Mouse (Mus musculus): ENCODE measurements at regions not wholly inside any gene's neighbourhood (a gene's known extent, or its start where the extent isn't known, plus 50 kb on each side); places are given as distances from the start of the nearest gene placed in this dataset.

DNA sequence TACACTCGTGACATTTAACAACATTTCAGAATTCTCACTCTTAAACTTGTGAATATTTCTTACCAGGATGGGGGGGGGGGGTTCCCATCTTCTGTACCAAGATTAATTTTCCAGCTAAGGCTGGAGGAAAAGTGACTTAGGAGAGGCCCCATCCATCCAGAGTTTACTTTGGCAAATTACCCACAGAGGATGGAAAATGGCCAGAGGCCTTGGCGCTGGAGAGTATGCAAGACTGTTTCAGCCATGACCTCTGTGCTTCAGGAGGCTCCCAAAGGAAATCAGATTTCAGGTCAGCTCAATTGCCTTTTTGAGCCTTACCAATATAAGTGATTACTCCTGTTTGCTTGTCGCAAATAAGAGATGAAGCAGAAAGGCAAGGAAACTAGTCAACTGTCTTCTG, 143.4 kb upstream of the F930015N05Rik start:
- DNase-seq (ENCODE audit: low spot score in 2 of 2), result no peak

DNA sequence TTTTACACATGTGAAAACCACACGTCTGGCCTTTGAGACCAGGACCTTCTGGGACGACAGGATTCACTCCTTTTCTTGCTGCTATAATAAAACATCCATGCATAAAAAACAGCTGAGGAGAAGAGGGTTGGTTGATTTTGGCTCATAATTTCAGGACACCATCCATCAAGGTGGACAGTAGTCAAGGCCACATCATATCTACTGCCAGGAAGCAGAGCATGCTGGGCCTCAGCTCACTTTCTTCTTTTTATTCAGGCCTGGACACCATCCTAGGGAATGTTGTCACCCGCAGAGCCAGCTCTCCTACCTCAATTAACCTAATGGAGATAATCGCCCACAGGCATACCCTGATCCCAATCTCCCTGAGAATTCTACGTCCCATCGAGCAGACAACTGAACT, 149.6 kb upstream of the F930015N05Rik start:
- DNase-seq (ENCODE audit: low spot score in 2 of 2), result no peak

DNA sequence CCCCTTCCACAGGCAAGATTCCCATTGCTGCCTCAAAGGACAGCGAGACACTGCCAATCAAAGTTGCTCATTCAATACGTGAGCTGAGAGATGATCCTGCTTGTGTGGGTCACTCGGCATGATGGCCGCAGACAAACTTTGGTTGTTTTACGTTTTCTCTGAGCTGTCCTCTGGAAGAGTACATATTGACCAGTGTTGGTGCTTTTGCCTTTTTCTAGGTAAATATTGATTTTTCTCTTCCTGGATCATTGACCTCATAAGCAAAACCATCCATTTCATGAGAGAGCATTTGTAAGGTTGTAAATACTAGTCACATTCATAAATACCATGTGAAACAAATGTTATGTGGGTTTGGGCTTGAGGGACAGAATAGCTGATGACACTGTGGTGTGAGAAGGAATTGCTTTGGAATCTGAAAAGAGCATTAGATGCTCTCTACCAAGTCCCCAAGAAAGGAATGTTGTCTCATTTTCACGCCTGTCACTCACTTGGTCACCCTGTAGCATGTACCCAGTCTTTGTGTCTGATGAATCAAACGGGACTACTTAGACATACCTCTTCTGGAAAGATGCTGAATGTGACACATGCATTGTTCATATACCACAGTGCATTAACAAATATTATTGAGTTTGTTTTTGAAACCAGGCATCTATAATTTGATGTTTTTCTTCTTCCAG, 150.7 kb upstream of the F930015N05Rik start:
- no peak for DNase-seq (ENCODE audit: low spot score in 2 of 2)

DNA sequence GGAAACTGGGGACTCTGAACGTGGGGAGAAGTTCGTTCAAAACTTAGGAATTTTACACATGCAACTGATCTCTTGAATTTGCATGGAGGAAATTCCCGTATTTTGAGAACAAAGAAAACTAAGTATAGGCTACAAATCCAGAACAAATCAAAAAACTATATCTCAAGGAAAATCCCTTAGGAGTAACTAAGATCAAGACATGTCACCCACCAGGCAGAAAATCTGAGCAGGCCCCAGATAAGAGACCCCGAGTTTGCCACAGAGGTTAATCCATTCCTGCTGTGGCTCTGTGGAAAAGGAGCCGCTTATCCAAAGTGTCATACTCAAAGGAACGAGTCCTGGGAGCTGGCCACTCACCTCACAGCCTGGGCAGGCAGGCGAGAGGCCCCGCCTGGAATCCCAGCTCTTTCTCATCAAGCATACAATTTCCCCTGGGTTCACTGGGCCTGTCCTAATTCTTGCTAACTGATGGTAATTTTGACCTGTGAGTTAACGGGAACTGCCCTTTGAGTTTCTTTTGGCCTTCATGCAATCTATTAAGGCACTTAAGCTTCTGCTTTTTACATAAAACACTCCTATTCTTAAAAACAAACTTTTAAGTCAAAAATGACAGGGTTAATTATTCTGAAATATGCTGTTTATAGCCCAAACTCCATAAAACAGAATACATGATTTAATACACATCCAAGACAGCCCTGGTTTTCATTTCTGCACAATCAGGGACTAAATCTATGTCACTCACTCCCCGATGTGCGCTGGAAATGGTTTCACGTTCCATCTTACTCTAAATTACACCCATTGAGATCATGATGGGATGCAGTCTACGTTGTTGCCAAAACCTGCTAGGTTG, 151.5 kb upstream of the F930015N05Rik start:
- DNase-seq (ENCODE audit: low spot score in 2 of 2), result no peak

DNA sequence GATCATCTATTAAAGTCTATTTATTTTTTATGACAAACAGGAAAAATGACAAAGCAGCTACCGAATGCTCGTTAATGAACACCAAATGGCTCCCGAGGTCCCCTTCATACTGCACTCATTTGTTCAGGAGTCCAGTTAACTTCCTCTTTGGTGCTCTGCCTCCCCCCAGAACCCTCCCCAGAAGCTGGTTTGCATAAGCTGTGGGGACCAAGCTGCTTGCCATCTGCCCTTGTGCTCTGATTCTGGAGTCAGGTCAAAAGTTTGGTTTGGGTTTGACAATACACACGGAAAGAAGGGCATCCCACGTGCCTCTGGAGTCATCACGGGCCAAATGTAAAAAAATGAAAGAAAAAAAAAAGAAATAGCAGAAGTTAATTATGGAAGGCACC, 152.1 kb upstream of the F930015N05Rik start:
- no peak for DNase-seq (ENCODE audit: low spot score in 2 of 2)

DNA sequence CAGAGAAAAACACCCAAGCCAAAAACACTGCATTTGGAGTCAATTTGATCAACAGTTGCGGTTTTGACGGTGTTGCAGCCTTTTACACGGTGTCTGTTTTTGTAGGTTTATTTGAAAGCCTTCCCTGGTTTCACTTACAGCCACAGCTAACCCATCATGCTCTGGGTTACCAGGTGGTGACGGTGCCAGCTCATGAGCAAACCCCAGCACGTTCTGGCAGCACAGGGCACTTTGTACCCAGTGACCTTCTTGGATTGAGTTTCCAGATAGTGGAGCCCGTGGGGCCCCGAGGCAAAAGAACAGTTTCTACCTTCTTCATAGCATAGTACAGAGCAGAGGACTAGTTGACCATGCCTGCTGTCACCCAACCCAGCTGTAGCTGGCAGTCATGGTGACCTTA, 152.6 kb upstream of the F930015N05Rik start:
- no peak for DNase-seq (ENCODE audit: low spot score in 2 of 2)

DNA sequence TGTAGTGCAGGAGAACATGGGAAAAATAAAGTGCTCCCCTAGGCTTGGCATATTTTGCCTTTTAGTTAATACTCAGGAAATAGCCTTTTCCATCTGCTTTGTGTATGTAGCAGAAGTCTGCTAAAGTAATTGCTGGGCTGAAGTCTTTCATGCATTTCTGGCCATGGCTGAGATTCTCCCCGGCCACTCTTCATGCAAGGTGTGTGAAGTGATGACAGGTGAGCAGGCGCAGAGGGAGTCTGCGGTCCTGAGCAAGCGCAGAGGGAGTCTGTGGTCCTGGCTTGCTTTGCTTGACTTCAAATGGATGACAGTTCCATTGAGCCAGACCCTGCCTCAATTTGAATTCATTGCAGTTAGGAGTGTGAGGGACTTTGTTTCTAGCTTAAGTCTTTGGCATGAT, 153.6 kb upstream of the F930015N05Rik start:
- DNase-seq (ENCODE audit: low spot score in 2 of 2), result no peak

DNA sequence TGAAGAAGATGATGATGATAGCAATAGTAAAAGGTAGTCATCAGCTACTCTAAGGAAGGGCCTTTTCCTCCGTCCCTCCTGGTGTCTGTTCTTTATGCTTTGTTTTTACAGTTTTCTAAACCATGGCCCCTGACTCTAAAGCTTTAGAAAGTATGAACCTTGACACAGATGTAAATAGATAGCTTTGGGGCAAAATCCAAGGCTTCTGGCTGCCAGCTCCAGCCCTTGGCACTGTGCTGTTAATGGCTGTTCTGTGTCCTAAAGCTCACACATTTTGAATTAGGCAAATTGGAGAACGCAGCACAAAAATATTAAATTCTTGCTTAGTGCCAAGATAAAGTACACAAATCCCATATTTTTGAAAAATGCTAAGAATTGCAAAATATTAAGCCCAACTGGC, 155.8 kb upstream of the F930015N05Rik start:
- DNase-seq (ENCODE audit: low spot score in 2 of 2), result no peak

DNA sequence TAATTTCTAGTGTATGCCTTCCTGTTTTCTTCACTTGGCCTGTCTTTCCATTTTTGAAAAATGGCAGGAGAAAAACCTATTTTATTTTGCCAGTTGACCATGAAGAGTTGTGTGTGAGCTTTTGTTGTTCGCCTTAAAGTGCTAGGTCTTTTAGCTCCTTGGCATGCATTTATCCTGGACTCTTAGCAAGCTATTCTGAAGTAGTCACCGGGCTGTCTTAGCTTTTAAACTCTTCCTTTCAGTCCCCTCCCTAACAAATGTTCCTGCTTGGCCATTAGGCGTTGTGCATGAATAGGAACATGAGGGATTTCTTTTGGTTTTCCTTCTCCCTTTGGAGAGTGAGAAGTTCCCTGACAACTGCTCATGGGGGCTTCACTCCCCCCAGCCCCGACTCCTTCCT, 160.9 kb upstream of the F930015N05Rik start:
- DNase-seq (ENCODE audit: low spot score in 2 of 2), result no peak

DNA sequence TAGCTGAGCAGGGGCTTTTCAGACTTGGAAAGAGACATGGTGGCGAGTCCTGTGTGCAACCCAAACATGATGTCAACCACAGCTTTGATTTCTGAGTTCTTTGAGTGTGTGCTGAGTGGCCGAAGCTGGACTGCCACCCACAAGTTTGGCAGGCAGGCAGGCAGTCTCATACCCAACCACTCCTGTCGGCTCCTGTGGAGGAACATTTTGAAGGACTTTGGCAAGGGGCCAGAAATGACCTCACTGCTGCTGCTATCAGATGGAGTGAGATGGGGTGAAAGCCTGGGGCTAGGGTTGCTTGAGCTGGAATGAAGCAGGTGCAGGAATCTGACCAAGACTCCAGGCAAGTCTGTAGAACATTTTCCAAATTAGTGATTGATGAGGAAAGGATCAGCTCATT, 162.7 kb upstream of the F930015N05Rik start:
- DNase-seq (ENCODE audit: low spot score in 2 of 2), result no peak

DNA sequence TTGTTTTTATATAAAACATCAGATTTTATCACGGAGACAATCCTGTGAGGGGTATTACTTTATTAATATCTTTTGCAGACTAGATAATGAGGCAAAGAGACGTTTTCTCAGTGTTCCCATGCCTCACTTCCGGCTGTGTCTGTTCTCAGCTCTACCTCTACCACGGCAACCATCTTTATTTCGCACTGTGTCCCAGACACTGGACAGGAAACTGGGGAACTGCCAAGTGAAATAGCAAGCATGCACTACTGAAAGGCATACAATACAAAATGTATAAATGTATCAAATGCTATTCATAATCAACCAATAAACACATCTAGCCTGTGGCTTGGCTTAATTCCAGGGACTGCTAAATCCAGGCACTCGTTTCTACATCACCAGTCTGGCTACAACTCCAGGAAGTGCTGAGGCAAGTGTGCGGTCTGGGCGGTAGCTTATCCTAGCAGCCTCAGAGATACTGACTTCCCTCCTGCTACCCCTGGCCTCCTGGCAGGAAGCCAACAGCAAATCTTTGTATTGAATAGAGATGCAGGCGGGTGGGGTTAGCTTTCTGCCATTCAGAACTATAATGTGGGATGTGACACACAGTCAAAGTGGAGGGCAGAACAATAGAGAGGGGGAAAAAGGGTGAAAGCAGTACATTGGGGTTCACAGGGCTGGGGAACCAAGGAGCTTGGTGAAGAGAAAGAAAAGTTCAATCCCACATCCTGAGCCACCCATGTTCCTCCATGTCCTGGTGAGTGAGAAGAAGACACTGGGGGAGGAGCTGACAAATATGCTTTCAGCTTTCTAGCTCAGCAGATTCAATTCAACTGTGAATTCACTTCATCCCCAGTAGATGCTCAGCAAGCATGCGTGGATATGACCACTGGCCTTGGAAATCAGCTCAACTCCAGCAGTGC, 164.0 kb upstream of the F930015N05Rik start:
- DNase-seq (ENCODE audit: low spot score in 2 of 2), result peak in 1 of 2 experiments; percentile 14

DNA sequence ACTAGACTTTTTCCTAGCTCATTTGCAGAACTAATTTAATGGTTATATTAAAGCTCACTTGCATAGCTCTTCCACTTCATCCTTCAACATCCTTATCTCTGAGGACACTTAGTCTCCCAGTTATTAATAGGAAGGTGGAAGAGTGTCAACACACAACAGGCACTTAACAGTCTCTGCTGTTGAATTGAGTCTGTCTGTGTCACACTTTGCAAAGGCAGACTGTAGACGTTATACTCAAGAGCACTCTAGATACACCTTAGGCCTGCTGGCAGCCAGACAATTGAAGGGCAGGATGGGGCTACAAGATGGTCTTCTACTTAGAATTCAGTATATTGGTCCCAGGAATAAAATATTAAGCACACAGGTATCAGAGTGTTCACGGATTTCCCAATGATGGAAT, 172.6 kb upstream of the F930015N05Rik start:
- no peak for DNase-seq (ENCODE audit: low spot score in 2 of 2)

DNA sequence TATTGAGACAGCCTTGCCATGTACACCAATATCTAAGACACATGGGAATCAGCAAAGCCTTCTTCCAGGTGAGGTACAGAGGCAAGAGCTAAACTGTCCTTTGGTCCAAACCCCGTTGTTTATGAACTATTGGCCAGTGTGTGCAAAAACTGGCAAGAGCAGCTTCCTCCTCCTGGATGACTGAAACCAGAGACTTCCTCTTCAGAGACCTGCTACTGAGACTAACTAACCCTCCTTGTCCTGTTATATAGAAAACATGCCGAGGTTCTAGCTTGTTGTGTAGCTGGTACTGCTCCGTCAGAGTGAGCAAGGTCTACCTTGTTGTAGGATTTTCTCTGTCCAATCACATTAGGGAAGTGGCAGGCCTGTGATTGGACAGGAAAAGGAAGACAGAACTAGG, 174.3 kb upstream of the F930015N05Rik start:
- DNase-seq (ENCODE audit: low spot score in 2 of 2), result no peak

DNA sequence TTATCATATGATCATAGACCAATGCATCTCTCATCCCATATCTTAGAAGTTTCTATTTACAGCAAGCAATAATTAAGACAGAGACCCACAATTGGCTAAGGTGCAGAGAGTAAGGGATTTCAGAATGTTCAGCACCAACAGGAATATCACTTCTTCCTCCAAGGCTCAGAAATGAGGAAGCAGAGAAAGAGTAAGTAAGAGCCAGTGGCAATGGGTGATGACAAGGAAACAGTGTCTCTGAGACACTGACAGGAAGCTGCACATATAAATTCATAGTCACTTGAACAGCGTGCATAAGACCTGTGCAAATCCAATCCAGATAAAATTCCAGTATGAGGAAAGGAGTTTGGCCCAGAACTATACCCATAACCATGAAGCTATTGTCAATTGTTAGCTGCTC, 178.7 kb upstream of the F930015N05Rik start:
- DNase-seq (ENCODE audit: low spot score in 2 of 2), result no peak

DNA sequence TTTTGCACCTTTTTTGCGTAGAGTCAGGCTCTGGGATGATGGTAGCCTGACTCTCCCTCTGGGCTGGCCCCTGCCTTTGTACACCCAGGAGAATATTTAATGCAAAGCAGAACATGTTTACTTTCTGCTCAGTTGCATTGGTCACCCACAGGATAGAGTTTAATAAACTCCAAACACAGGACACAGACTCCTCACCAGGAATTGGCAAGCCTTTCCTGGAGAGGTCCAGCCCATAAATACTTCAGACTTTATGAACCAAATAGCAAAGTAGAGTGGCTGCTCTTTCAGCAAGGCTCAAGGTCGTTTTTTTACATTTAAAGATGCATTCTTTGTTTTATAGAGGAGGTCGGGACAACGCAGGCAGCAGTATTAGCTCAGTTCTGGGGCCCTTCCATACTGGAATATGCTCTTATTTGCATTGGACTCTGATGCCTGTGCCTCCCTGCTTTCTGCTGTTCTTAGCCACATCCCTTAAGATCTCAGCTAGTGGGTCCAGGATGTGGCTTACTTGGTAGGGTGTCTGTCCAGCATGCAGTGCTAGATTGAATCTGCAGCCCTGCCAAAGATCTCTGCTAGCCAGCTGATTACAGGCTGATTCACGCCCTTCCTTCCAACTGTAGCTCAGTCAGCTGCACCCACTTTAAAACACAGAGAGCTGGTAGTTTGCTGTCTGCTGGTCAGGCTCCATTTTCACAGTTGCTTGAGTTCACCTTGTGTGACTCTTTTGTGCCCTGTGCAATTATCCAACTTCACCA, 182.4 kb upstream of the F930015N05Rik start:
- DNase-seq (ENCODE audit: low spot score in 2 of 2), result no peak

DNA sequence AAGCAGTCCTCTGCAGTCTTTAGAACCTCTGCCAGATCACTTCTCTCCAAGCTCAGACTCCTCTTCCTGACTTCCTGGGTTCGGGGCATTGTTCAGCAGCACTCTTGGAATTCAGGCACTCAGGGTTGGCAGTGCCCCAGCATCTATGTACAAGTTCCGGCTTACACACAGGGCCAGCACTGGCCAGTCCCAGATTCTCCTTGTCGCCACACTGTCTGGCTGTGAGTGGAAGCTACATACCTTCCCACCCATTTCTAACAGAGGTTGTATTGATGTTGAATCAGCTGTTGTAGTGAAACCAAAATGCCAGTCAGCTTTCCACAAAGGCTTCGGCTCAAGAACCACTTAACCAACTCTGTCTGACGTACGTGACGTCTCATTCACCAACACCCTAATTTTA, 190.7 kb upstream of the F930015N05Rik start:
- DNase-seq (ENCODE audit: low spot score in 2 of 2), result no peak

DNA sequence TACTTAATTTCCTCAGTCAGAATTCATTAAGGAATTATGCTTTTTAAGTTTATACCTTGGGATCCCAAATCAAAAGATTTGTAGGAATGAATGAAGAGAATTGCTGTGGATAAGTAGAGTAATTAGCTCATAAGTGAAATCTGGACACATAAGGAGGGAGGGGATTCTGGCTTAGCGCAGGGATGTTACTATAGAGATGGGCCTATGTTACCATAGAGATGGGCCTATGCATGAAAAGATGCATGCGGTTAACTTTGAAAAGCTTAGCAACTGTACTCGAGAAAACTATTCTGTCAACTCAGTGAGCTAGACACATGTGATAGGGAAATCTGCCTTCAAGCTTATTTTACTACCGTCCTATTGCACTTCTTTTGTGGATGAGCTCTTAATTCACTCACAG, 204.5 kb upstream of the F930015N05Rik start:
- no peak for DNase-seq (ENCODE audit: low spot score in 2 of 2)

DNA sequence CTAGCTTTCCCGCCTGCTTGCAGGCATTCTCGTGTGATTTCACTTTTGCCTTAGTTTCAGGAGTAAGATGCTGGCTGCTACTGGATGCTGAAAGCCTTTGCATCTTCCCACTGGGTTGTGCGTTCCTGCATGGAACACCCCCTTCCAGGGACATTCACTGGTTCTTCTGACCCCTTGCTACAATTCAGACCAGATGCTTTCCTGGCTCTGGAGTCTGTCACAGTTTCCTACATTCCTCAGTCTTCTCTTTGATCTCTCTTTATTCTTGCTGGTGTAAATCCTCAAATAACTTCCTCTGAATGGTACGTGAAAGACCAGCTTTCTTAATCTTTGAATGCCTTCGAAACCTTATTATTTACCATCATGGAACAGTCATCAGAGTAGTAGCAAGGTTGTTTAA, 206.7 kb upstream of the F930015N05Rik start:
- DNase-seq (ENCODE audit: low spot score in 2 of 2), result no peak

DNA sequence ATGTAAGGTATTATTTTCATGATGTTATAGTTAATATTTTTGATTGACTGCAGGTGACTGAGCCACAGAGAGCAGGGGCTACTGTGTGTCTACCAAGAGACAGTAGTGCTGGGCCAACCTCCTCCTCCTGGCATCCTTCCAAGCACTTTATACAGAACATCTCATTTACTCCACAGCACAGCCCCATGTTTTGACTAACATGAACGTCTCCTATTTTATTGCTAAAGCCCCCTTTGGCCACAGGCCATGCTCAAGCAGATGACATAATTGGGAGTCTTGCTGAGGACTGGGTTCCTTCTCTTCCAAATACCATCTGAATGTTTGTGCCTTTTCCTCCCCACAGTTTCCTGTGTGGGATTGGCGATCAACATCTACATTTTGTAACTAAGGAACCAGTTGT, 211.5 kb upstream of the F930015N05Rik start:
- no peak for DNase-seq (ENCODE audit: low spot score in 2 of 2)

DNA sequence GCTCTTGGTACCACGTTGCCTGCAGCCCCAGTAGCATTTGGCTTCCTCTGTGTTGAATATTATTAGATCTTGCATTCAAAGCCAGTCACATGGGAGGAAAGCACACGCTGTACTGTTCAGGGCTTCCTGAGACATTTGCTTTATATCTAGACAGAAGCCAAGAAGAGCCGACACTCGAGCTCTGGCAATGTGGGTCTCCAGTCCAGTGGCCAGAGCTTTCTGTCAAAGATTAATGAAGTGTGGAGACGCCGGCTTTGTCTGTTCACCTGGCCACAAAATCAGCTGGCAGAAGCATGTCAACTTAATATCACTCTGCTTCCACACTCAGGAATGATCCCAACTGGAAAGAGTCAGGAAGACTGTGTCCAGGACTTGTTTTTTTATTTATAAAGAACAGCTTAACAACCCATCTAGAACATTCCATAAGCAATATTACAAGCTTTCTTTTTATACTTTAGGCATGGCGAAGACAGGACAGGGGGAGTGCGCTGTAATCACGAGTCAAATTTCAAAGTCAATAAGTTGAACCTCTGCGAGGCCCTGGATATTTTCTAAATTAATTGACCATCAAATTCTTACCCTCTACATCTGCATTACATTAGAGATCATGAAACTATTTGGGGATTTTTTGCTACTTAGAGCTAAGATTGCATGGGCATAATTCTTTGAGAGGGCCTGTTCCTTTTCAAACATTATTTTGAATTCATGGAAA, 214.3 kb upstream of the F930015N05Rik start:
- no peak for DNase-seq (ENCODE audit: low spot score in 2 of 2)

DNA sequence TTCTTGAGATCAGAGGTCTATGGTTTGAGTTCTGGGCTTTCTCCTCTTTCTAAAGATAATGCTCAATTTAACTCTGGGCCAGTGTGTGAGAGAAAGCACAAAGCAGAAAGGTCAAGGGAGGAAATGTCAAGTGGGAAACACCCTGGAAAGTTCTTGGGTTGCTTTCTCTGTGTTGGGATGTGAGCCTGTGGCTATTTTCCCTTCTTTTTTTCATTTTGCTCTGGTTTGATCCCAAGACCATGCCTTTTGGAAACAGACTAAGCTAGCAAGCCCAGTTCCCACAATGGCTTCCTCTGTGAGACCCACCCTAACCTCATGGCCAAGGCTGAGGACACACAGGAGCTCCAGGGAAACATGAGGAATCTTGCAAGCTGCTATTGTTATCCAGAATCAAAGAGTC, 216.4 kb upstream of the F930015N05Rik start:
- no peak for DNase-seq (ENCODE audit: low spot score in 2 of 2)

All from spleen, postnatal 36 days (tissue).